Mouse (Mus musculus) T-helper 1 cell (primary cell): ENCODE measurements at regions not wholly inside any gene's neighbourhood (a gene's known extent, or its start where the extent isn't known, plus 50 kb on each side); places are given as distances from the start of the nearest gene placed in this dataset.

ENCODE experiments used
- in situ Hi-C: fragments of 300-600 bp; cut with MboI, MseI; formaldehyde crosslinking; loops from one replicate; pipeline ENCODE4 v1.15.1; 2025; ENCODE audit warnings: high pct_unique_total_duplicates

DNA sequence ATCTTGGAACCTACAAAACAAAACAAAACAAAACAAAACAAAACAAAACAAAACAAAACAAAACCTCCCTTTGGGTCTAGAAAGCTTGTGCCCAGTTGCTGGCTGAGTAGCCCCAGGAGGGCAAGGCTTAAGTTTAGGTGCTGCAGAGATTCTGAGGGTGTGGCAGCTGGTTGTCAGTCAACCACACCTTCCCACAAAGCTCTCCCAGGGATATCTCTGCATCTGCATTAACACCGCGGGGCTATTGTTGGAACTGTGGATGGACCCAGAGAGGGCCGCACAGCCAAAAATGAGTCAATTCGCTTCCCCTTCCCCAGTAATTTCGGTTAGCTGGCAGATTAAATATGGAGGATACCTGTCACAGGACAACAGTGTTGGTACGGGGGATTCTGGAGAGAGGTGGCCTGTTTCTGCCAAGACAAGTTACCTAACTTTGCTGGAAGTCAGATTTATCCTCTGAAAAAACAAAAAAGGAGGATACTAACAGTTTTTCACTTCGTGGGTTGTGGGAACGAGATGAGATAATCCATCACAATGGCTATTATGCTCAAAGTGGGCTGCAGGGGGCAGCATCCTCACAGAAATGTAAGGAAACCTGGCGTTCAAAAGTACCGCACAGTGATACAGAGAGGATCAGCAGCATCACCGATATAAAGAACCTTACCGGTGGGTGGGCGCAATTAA lies 96.7 kb downstream of the 1500009L16Rik start:
- in situ Hi-C loops = loop anchor here (5.0 kb wide), 1 partner anchor 633 kb away; no protein-coding TSS in a partner anchor

DNA sequence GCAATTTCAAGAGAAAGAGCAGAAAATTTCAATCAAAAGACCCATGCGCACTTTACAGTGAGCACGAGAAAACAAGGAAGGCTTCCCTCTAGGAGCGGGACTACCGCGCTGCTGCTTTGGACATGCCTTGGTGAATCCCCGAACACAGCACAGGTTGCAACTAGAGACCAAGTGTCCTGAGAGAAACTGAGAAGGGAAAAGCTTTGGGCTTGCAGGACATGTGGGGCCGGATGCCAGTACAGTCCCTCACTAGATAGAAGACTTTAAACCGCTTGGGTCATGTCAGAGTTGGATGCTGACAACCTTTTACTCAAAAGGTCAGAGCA lies 97.2 kb downstream of the 1500009L16Rik start:
- in situ Hi-C loops = loop anchor here (5.0 kb wide), 1 partner anchor 632 kb away; no protein-coding TSS in a partner anchor

DNA sequence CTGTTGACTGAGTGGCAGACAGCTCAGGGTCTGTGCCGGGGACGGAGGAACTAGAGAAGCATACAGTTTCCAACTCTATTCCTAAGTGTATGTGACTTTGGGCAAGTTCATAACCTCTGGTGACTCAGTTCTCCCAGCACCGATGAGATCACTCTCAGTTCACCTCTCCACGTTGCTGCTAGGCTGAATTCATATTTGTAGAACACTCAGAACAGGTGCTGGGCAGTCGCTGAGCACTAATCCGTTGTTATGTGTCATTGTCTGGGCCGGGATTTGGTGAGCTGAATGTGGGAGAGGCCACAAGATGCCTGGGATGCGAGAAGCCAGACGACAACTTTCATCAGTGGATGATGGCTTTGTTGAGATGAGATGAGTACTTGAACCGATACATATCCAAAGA lies 98.4 kb downstream of the 1500009L16Rik start:
- in situ Hi-C loops = no loop called here

DNA sequence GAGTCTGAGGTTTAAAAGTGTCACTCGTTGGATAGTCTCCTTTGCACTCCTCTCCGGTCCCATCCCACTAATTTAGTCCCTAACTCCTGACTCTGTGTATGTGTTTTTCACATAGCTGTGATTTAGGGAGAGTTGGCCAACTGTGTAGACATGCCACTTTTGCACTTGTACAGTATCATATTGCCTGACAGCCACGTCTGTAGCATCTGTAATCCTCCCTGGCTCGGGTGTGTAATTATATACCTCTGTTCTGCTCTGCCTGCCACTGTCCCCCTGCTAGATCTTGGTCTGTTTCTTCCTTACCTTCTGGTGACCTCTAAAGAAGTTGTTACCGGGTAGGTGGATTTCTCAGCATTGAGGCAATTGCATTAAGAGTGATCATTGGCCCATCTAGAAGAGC lies 103.4 kb downstream of the 1500009L16Rik start:
- in situ Hi-C loops = no loop called here

DNA sequence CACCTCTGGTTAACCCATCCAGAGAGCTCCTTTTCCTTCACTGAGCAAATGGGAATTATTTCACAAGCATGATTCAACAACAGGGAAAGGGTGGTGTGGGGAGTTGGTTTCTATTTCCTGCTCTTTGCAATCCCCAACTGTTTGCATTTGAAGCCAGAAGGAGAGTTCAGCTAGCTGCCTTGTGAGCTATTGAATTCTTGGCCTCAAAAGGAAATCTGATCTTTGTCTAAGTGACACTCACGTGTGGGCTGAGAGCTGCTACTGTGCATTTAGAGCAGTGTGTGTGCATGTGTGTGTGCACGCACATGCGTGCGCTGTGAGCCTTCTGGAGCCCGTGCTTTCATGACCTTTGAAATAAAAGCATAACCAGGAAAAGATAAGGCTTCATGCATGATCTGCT lies 113.7 kb downstream of the 1500009L16Rik start:
- in situ Hi-C loops = no loop called here

DNA sequence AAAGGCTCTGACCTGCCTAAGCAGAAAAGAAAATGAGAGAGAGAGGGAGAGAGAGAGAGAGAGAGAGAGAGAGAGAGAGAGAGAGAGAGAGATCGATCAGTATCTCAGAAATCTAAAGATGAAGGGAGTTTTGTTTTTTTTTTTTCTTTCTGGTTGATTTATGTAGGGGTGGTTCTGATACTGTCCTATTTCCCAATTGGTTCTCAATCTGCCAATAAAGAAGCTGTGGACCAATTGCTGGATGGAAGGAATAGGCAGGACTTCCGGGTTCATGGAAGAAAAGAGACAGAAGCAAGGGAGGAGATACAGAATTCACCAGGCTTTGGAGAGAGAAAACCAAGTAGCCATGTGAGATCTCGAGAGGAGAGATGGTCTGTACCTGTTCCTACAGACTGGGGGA lies 117.6 kb downstream of the 1500009L16Rik start:
- in situ Hi-C loops = no loop called here

DNA sequence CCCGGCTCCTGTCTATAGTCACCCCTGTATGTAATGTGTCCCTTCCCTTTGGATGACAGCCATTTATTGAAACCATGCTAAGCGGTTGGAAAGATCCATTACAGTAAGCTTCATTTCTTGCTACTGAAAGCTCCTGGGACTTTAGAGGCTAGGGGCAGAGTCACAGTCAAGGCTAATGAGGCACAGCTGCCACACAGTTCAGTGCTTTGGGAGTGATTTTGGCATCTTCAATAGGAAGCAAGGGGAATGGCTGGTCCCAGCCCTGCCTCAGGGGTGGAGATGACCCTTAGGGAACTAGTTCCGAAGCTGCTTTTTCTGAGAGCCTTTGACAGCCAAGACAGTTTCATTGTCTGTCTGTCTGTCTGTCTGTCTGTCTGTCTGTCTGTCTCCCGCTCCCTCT lies 128.2 kb downstream of the 1500009L16Rik start:
- in situ Hi-C loops = no loop called here

DNA sequence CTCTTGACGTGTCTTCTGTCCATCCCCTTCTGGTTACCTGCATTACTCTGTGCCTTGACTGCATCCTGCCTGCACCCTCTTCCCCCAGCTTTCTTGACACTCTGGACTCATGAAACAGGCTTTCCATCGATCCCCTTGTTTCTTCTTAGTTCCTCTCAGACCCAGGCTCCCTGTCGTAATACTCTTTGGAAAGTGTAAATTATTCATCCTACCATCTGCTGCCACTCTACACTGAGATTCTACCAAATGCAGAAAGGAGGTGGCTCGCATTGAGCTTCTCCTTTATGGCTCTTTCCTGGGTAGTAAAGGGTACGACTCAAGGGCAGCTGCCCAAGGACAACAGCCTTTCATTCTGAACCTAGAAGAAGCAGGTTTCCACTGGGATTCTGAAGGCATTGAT lies 129.5 kb downstream of the 1500009L16Rik start:
- in situ Hi-C loops = no loop called here

DNA sequence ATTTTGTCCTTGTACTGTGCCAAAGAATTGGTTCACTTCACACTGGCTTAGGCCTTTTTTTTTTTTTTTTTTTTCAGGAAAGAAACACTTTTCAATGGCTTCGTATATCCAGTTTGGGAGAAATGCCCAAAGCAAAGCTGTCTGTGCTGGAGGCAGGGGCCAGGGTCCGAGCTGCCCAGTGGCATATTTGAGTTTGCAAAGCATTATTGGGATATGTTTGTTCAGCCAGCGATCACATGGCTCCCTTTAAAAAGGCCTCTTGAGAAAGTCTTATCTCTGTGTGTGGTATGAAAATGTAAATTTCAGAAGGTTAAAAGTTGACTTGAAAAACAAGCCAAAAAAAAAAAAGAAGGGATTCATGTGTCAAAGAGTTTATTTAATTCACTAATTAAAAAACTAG lies 130.1 kb downstream of the 1500009L16Rik start:
- in situ Hi-C loops = no loop called here

DNA sequence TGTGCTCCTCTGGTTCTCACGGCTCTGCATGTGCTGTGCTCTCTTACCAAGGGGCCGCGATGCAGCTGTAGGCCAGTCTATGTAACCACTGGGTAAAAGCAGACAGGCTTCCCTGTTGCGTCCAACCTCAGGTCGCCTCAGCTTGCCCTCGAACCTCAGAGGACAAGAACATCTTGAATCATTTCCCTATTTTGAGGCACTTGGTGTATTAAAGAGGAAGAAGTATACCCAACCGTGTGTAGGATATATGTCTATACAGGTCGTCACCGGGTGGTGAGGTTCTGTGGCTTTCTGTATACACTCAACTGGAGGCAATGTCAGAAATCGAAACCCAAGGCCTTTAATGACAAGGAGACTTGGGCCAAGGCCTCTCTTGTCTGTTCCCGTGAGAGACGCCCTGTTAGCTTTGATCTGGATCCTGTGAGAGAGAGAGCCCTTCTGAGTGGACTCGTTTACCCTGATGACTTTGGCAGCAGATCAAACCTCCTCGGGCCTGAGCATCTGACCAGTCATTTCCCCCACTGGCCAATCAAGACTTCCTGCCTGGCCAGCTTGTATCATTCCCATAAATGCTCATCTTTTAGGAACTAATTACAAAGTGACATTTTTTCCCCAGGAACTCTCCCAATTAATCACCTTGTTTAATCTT lies 135.3 kb downstream of the 1500009L16Rik start:
- in situ Hi-C loops = no loop called here

DNA sequence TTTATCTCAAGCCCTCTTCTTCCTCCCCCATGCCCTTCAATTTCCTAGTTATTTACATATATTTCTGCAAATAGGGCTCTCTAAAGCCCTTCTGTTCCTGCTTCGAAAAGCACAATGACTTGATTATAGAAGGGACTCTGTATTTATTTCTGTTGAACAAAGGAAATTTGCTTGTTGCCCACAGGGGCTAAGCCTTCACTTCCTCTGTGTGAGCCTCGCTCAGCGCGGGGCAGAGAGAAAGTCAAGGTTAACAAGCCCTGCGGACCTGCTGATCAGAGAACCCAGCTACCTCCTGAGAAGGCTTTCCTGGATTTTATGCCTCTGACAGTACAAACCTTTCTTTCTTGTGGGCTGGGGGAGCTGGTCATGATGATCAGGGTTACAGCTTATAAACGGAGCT lies 136.0 kb downstream of the 1500009L16Rik start:
- in situ Hi-C loops = no loop called here

DNA sequence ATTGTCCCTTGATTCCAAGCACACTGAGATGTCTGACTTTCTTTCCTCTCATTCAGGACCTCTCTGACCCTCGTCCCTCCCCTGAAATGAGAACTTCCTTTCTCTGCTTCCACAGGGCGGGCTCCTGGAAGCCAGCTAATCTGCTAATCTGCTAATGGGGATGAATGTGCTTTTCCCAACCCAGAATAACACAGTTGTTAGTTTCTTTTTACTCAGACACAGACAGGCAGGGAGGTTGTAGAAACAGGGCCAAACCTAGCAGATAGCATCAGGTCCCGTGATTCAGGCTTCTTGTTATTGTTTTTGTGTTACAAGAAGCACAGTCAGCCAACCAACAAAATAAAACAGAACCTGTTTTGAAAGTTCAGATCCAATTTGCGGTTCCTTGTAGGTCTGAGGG lies 137.0 kb downstream of the 1500009L16Rik start:
- in situ Hi-C loops = no loop called here

DNA sequence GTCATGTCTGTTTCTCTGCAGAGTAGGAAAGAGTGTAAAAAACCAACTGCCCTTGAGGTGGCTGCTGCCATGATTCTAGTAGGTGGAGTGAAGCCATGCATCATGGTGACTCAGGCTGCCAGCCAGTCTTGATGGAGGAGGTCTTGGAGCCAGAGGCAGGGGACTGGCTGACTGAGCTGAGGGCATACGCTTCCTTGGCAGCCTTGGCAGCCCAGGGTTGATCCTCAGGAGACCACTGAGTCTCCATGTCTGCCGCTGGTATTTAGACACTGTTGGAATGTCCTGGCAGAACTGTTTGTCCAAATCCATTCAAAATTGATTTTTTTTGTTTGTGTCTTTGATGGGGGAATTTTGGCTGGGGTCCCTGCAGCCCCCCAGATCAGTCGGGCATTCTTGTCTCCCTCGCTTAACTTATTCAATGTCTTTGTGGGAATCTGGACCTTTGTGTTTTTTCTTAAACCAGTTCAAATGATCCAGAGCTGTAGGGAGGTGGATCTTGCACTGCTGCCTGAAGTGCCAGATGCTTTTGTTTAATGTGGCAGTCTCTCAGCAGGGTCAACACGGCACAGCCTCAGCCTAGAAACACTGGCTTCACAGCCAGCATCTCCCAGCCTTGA lies 139.0 kb downstream of the 1500009L16Rik start:
- in situ Hi-C loops = no loop called here

DNA sequence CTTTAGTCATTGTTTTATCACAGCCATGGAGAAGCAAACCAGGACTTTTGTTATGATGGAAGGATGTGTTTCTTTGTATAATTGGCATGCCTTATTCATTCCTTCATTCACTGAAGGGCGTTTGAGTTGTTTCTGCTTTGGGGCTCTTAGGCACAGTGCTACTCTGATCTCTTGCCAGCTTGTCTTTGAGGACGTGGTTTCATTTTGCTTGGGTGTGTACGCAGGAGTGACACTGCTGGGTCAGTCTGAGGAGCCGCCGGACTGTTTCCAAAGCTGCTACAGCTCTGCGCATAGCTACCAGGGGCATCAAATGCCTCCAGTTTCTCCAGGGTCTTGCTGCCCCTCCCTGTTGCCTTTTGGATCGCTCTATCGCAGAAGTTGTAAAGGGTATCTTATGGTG lies 141.9 kb downstream of the 1500009L16Rik start:
- in situ Hi-C loops = no loop called here

DNA sequence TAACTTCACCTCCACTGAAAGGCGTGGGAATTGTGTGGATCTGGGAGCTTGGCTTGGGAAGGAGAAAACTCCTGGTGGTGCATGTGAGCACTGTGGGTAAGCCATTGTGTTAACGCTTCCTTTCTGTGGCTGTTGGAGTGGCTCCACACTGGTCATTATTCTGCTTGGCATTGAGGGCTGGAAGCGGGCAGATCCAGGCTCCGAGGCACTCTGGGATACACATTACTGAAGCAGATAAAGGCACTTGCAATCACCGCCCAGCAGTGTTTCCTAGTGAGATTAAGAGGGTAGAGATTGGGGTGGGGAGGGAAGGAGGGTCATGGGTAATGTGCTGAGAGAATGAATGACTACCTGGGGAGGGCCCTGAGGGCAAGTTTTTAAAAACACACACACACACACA lies 143.3 kb downstream of the 1500009L16Rik start:
- in situ Hi-C loops = no loop called here

DNA sequence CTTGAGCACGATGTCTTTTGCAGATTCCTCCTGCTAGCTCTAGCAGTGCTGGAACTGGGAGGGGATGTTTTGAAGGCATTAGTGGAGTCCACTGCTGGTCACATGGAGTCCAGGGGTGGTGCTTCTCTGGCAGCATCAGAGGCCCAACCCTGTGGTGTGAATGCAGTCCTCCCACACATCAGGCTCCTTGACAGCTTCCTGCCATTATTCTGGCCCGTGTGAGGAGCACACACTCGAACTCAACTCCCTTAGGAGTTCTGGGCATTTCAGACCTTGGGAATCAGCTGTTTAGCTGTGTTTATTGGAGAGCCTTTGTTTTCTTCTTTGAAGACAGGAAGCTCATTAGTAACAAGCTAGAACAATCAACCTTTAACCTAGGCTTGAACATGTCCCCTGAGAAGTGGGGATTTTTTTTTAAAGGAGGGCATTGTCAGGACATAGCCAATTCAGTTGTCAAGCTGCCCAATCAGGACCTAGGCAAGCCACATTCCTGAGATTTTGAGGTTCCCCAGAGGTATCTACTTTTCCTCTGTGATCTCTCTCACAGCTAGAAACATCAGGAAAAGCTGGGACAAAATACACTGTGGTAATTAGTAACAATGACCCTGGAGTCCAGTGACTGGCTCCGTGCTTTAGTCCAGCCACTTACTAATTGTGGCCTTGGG lies 149.2 kb downstream of the 1500009L16Rik start:
- in situ Hi-C loops = no loop called here

DNA sequence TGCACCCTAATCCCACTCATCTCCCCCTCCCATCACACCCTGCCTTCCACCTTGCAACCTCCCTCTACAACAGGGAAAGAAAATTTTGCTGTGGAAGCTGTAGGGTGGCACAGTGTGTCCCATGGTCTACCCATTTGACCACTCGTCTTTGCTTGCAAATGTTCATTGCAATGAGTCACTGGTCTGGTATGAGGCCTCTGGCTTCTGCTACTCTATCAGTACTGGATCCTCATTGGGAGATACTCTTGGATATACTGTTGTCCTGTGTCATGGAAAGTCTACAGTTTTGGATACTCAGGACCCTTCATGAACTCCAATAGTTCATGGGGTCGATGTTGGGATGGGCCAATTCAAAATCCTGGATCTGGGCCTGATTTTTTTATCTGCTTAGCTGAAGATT lies 156.1 kb downstream of the 1500009L16Rik start:
- in situ Hi-C loops = no loop called here

DNA sequence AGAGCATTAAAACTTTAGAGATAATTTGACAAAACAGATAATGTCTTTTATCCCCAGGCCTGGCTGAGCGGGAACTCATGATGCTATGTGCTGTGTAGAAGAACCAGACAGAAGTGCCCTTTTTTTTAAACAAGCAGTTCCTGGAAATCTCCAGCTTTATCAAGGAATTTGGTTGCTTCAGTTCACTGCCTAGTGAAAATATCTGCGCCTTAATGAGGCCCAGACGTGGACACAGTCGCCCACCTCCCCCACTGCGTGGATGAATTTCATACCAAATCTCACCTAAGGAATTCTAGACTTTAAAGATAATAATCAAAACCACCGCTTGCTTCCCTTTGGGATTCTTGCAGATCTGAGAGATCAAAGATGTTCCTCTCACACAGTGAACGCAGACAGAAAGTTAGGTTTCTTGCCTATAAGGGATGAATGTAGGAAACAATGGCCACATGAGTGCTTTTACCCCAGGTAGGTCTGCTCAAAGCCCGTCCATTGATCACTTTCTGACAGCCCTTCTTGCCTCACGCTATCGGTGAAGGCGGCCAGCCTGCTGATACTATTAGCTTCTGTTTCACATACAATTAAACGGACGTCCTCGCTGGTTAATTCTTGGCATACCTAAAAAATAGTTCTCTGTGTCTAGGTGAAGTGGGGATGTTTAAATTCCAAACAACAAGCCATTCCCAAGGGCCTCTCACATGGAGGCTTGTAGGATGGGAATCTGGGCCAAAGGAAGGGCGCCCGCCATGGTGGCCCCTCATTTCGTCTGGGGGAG lies 159.6 kb downstream of the 1500009L16Rik start:
- in situ Hi-C loops = no loop called here

DNA sequence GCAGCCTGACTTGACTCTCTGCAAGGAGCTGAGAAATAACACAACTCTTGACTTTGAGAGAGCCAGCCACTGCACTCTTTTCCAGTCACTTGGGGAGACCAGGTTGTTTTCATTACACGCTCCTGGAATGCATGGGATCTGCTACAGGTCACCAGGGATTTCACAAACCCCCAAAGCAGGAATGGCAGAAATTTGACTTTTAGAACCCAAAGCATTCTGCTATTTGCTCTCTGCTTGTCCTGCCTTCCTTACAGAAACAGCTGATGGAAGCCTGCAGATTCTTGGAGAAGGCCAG lies 160.2 kb downstream of the 1500009L16Rik start:
- in situ Hi-C loops = no loop called here

DNA sequence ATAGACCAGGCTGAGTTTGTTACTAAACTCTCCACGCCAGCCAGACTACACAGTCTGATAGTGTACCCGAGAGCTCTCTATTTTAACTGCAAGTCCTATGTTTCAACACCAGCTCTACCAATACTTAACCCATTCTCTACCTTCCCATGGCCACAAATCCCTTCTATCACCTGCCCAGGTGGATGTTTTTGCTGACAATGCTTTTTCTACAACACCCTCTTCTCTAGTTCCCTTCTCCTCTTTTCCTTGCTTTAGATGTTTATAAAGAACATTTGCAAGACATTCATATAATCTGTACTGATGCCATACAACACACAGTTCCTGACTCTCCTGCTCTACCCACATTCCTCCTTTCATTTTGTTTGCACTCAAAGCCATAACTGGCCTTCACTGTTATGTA lies 161.9 kb downstream of the 1500009L16Rik start:
- in situ Hi-C loops = no loop called here

DNA sequence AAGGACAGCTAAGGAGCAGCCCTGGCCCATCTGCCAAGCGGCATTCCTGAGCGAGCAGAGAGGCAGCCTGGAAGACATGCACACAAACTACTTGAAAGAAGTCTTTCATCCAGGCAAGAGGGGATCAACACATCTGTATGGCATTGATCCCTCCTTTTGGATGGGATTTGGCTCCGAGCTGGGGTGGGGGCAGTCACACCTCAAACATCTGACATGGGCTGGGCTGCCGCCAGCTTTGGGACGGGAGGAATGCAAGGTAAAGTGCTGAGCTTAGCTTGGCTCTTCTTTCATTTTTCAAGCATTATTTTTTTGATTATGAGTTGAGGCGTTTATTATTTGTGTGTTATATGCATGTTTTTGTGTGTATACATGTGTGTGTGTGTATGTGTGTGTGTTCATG lies 165.9 kb downstream of the 1500009L16Rik start:
- in situ Hi-C loops = no loop called here

DNA sequence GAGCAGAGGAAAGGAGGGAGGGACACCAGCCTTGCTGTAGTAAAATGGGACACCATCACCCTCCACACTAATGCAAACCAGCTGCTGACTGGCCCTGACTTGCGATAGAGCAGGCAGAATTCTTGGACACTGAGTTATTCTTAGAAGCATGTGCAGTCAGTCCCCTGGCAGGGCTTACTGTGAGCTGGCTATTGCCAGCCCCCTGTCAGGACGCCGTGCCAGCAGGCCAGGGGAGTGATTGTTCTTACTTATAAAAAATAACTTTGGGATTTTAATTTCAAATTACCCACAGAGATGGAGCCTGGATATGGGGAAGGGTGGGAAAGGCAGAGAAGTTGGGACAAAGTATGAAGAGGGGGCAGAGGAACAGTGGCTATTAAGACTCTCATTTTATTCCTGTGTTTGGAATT lies 173.1 kb downstream of the 1500009L16Rik start:
- in situ Hi-C loops = no loop called here
